Mouse (Mus musculus) liver, embryonic 14.5 days (tissue): ENCODE data around the gene Morn2. TPM values are rescaled to one million over a fixed set of nuclear protein-coding genes. Genes with fewer than 3 reads are reported as not detected.

Source experiments
- ATAC-seq: fragments of 200-750 bp; cut with Nextera tagmentation; 2 replicates; pipeline ENCODE4 v1.8.0; 2017; ENCODE audit warnings: moderate number of reproducible peaks, mild to moderate bottlenecking, moderate library complexity; ENCODE audit not compliant: insufficient read depth
- DNase-seq, 3 experiments: peaks; one replicate each; pipeline ENCODE4 v3.0.0-alpha.2; 2012 to 2013; ENCODE audit warnings: low read depth in 3 of 3, low spot score in 3 of 3
- H3K27ac ChIP-seq: fragments of 300-500 bp; sonication (generic); 2 replicates; pipeline ENCODE4 v1.5.1; 2014; ENCODE audit warnings: moderate library complexity, mild to moderate bottlenecking, control low read depth, inconsistent platforms
- H3K27me3 ChIP-seq: fragments of 300-500 bp; sonication (generic); 2 replicates; pipeline ENCODE4 v1.6.1; 2014; ENCODE audit warnings: mild to moderate bottlenecking, low read length, moderate library complexity; ENCODE audit not compliant: control insufficient read depth, insufficient read depth
- H3K36me3 ChIP-seq: fragments of 300-500 bp; sonication (generic); replicated peaks from 2 replicates; pipeline ENCODE4 v1.6.1; 2014; ENCODE audit warnings: low read depth; ENCODE audit not compliant: control insufficient read depth, insufficient read depth
- H3K4me1 ChIP-seq, 2 experiments: fragments of 200-500 bp in 1 of 2; fragments of 300-500 bp in 1 of 2; sonication (generic) in 1 of 2; replicated peaks; 2 replicates each; pipeline ENCODE4 v1.6.1; 2012 to 2014; ENCODE audit warnings: antibody characterized with exemption in 1 of 2, inconsistent platforms in 1 of 2, low read length in 1 of 2; ENCODE audit not compliant: control insufficient read depth in 2 of 2, insufficient read depth in 2 of 2
- H3K4me2 ChIP-seq: fragments of 300-500 bp; sonication (generic); 2 replicates; pipeline ENCODE4 v1.6.1; 2014; ENCODE audit warnings: low read depth, mild to moderate bottlenecking, control low read depth, moderate library complexity
- H3K4me3 ChIP-seq, 2 experiments: fragments of 200-500 bp in 1 of 2; fragments of 300-500 bp in 1 of 2; sonication (generic) in 1 of 2; 2 replicates each; pipeline ENCODE4 v1.5.1; 2012 to 2014; ENCODE audit warnings: low read depth in 2 of 2, low read length in 2 of 2, mild to moderate bottlenecking in 2 of 2, control low read depth in 1 of 2, inconsistent platforms in 1 of 2, moderate library complexity in 1 of 2; ENCODE audit not compliant: insufficient read depth in 1 of 2
- H3K9ac ChIP-seq: fragments of 300-500 bp; sonication (generic); replicated peaks from 2 replicates; pipeline ENCODE4 v1.6.1; 2014; ENCODE audit warnings: mild to moderate bottlenecking, control low read depth, moderate library complexity
- H3K9me3 ChIP-seq: fragments of 300-500 bp; sonication (generic); 2 replicates; pipeline ENCODE4 v1.6.1; 2016; ENCODE audit warnings: low read length, mixed read lengths; ENCODE audit not compliant: control insufficient read depth
- CTCF ChIP-seq: IDR thresholded peaks from 2 replicates; pipeline ENCODE4 v1.5.1; 2016; ENCODE audit warnings: antibody characterized with exemption, low read depth, control low read depth
- EP300 ChIP-seq: IDR thresholded peaks from 2 replicates; pipeline ENCODE4 v1.6.1; 2016; ENCODE audit warnings: antibody characterized with exemption, low read depth
- WGBS: fragments of 180-500 bp; shearing (Covaris S2); extraction: QIAGEN DNeasy Blood & Tissue Kit; methylation state at CpG from one replicate; pipeline ENCODE4 v1.1.7; 2014; ENCODE audit not compliant: insufficient replicate concordance; 5-methylcytosine and 5-hydroxymethylcytosine counted together
- polyA plus RNA-seq, 2 experiments: library from polyadenylated mRNA; depleted of rRNA in 1 of 2; stranded (reverse) in 1 of 2; unstranded in 1 of 2; fragments of >200 nt; fragmentation: Nextera tagmentation in 1 of 2; extraction: Ambion mirVana in 1 of 2; gene quantifications; 2 replicates each; pipeline versions ENCODE4 v1.2.1 to v1.2.3; 2012 to 2014

Morn2 gene
- polyA plus RNA-seq, 2 experiments = 2.8 to 9.1 TPM

DNA sequence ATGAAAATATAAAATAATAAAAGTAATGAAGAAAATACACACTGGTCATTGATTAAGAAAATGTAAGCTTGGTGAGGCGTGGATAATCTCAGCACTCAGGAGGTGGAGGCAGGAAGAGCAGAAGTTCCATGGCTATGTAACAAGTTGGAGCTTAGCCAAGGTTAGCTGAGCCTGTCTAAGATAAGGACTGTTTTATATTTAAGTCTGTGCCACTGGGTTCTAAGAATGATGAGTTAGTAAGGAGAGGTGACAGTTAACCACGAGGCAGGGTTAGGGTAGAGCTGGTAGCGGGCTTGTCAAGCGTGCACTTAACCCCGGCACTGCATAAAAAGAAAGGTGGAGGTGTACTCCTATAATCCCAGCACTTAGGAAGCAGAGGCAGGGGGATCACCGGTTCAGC, 32.2 kb downstream of the Morn2 start:
- H3K4me3 ChIP-seq = no peak overlapping the region
- ATAC-seq = no peak
- no peak overlapping the region for H3K27ac ChIP-seq
- no peak overlapping the region for H3K9ac ChIP-seq
- no peaks in the 10 kb centered on the region for H3K36me3 ChIP-seq
- no peak overlapping the region for H3K4me2 ChIP-seq
- no peak for DNase-seq
- TF ChIP-seq CTCF = no peak
- no peak for TF ChIP-seq EP300
- no peaks in the 10 kb centered on the region for H3K4me1 ChIP-seq
- no peaks in the 10 kb centered on the region for H3K9me3 ChIP-seq
- no peaks in the 10 kb centered on the region for H3K27me3 ChIP-seq
- WGBS = 59% methylated on average over 6 of the region's 6 CpGs

GRCm38 (mm10) chr17:80323015-80323414, 33.0 kb downstream of the Morn2 start:
- Histone ChIP-seq H3K27me3 (no peaks in the 10 kb centered on the region), H3K36me3 (no peaks in the 10 kb centered on the region), H3K9ac (no peak overlapping the region), H3K27ac (no peak overlapping the region), H3K9me3 (no peaks in the 10 kb centered on the region), H3K4me3 (no peak overlapping the region), H3K4me2 (no peak overlapping the region), H3K4me1 (no peaks in the 10 kb centered on the region)
- no peak for DNase-seq
- WGBS = 64% methylated on average over 4 of the region's 4 CpGs
- no peak for ATAC-seq
- TF ChIP-seq CTCF (no peak), EP300 (no peak)

GRCm38 (mm10) chr17:80323658-80324057, 33.7 kb downstream of the Morn2 start:
- Histone ChIP-seq H3K4me3 (no peak overlapping the region), H3K36me3 (no peaks in the 10 kb centered on the region), H3K9me3 (no peaks in the 10 kb centered on the region), H3K9ac (no peak overlapping the region), H3K27ac (no peak overlapping the region), H3K4me2 (no peak overlapping the region), H3K27me3 (no peaks in the 10 kb centered on the region), H3K4me1 (no peaks in the 10 kb centered on the region)
- TF ChIP-seq CTCF (no peak), EP300 (no peak)
- ATAC-seq (no peak), DNase-seq (no peak)
- 24% methylated on average over 8 of the region's 8 CpGs for WGBS

DNA sequence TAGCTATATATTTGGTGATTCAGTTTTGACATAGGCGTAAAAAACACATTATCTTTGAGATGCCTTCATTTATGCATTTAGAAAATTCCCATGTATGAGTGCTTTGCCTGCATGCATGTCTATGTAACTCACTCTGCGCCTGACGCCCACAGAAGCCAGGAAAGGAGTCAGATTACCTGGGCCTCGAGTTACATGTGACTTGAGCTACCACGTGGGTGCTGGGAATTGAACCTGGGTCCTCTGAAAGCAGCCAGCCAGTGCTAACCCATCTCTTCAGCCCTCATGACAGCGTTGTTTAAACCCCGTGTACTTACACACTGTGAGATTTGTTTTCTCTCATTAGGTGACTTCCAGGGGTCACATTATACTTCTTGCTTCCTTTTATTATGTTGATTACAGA, 34.5 kb downstream of the Morn2 start:
- 63% methylated on average over 7 of the region's 7 CpGs for WGBS
- H3K4me2 ChIP-seq = no peak overlapping the region
- TF ChIP-seq CTCF = no peak
- TF ChIP-seq EP300 = no peak
- H3K9me3 ChIP-seq = no peaks in the 10 kb centered on the region
- H3K27me3 ChIP-seq = no peaks in the 10 kb centered on the region
- no peaks in the 10 kb centered on the region for H3K36me3 ChIP-seq
- H3K27ac ChIP-seq = no peak overlapping the region
- no peak overlapping the region for H3K4me3 ChIP-seq
- H3K9ac ChIP-seq = no peak overlapping the region
- H3K4me1 ChIP-seq = no peaks in the 10 kb centered on the region
- DNase-seq (no peak), ATAC-seq (no peak)

- H3K9ac ChIP-seq = no peak overlapping the region
- H3K27ac ChIP-seq = no peak overlapping the region
- H3K4me2 ChIP-seq = no peak overlapping the region
- no peaks in the 10 kb centered on the region for H3K4me1 ChIP-seq
- 58% methylated on average over 5 of the region's 5 CpGs for WGBS
- no peak overlapping the region for H3K4me3 ChIP-seq
- ATAC-seq (no peak), DNase-seq (no peak)
- H3K27me3 ChIP-seq = no peaks in the 10 kb centered on the region
- TF ChIP-seq CTCF (no peak), EP300 (no peak)
- no peaks in the 10 kb centered on the region for H3K36me3 ChIP-seq
- no peaks in the 10 kb centered on the region for H3K9me3 ChIP-seq
Measured at GRCm38 (mm10) chr17:80325456-80325855, 35.5 kb downstream of the Morn2 start.
